Mouse (Mus musculus) bone marrow, adult 2 months (tissue): ENCODE results near the gene Mapkapk2.

Experiments used
- CTCF ChIP-seq: fragments of 200-500 bp; IDR thresholded peaks from 2 replicates; pipeline ENCODE4 v1.5.1; 2011; ENCODE audit warnings: low read length, control low read depth; ENCODE audit not compliant: control insufficient read depth, insufficient read depth
- POLR2A ChIP-seq: fragments of 200-500 bp; IDR thresholded peaks from 2 replicates; pipeline ENCODE4 v1.6.1; 2011; ENCODE audit warnings: low read depth, mild to moderate bottlenecking, control low read depth, low read length, borderline replicate concordance; ENCODE audit not compliant: control insufficient read depth

- TF ChIP-seq CTCF (no peak), POLR2A (no peak)
Measured at GRCm38 (mm10) chr1:131019492-131020098, 78.0 kb downstream of the Mapkapk2 start, which contains the start of gene Il10.
